27 mouse cellular contexts compared by ENCODE assay signal in genomic region chr17:89255687-89256086, GRCm38 (mm10). TPM values are rescaled to one million over a fixed set of nuclear protein-coding genes. Genes with fewer than 3 reads are reported as not detected.
DNase-seq lines count a peak whose midpoint lies in the region; ATAC-seq and TF ChIP-seq lines count a peak whose summit lies in the region.
"Had no signal": no experiment of that assay in that cellular context is flagged by ENCODE, and none has a peak within 500 bp of the region (broad histone marks: within the 10 kb centered on the region; RNA-seq: fewer than 3 reads in every experiment).

No protein-coding gene starts in this region.

- no peaks in the 10 kb centered on the region for H3K4me1 ChIP-seq in forebrain, embryonic 14.5 days (ENCODE audit: control insufficient read depth, insufficient read depth, low read length)
- H3K4me1 ChIP-seq in forebrain, embryonic 10.5 days = no peaks in the 10 kb centered on the region
- H3K4me1 ChIP-seq in midbrain, embryonic 14.5 days (ENCODE audit: control insufficient read depth, insufficient read depth, low read length) = no peaks in the 10 kb centered on the region
- H3K4me1 ChIP-seq in midbrain, embryonic 10.5 days = no peaks in the 10 kb centered on the region
- H3K4me1 ChIP-seq: embryonic facial prominence, embryonic 13.5 days; embryonic facial prominence, embryonic 15.5 days; forebrain, embryonic 12.5 days; forebrain, embryonic 15.5 days had no signal

- WGBS in forebrain, embryonic 14.5 days = 57% methylated on average over 3 of the region's 3 CpGs
- WGBS in forebrain, embryonic 10.5 days = 68% methylated on average over 3 of the region's 3 CpGs
- WGBS in midbrain, embryonic 14.5 days = 52% methylated on average over 3 of the region's 3 CpGs
- 65% methylated on average over 3 of the region's 3 CpGs for WGBS in midbrain, embryonic 10.5 days

- no peak for ATAC-seq in forebrain, embryonic 14.5 days
- ATAC-seq in midbrain, embryonic 14.5 days (ENCODE audit: low FRiP score, low TSS enrichment) = no peak
- ATAC-seq: activated CD4-positive, CD25-positive, alpha-beta regulatory T cell, adult 4 months; CD4-positive, CD25-positive, alpha-beta regulatory T cell, adult 4 months; forebrain, embryonic 15.5 days; Patski had no signal

- no peaks in the 10 kb centered on the region for H3K36me3 ChIP-seq in forebrain, embryonic 14.5 days (ENCODE audit: control insufficient read depth, insufficient read depth, low read length)
- no peaks in the 10 kb centered on the region for H3K36me3 ChIP-seq in forebrain, embryonic 10.5 days (replicated peaks)
- H3K36me3 ChIP-seq in midbrain, embryonic 14.5 days (ENCODE audit: control insufficient read depth, insufficient read depth, low read length) = no peaks in the 10 kb centered on the region
- no peaks in the 10 kb centered on the region for H3K36me3 ChIP-seq in midbrain, embryonic 10.5 days
- H3K36me3 ChIP-seq: embryonic facial prominence, embryonic 13.5 days; embryonic facial prominence, embryonic 15.5 days; forebrain, embryonic 12.5 days; forebrain, embryonic 15.5 days; G1E had no signal

- H3K4me3 ChIP-seq in forebrain, embryonic 14.5 days (ENCODE audit: low read depth, low read length) = no peak overlapping the region
- H3K4me3 ChIP-seq in forebrain, embryonic 10.5 days = no peak overlapping the region
- no peak overlapping the region for H3K4me3 ChIP-seq in midbrain, embryonic 14.5 days (replicated peaks; ENCODE audit: low read depth, low read length)
- no peak overlapping the region for H3K4me3 ChIP-seq in midbrain, embryonic 10.5 days
- H3K4me3 ChIP-seq: embryonic facial prominence, embryonic 13.5 days; embryonic facial prominence, embryonic 15.5 days; erythroblast, embryonic 14.5 days; forebrain, embryonic 12.5 days; forebrain, embryonic 15.5 days had no signal

- H3K27me3 ChIP-seq in forebrain, embryonic 14.5 days (replicated peaks; ENCODE audit: control insufficient read depth, insufficient read depth, low read length) = no peaks in the 10 kb centered on the region
- H3K27me3 ChIP-seq in forebrain, embryonic 10.5 days (ENCODE audit: poor library complexity, severe bottlenecking) = no peaks in the 10 kb centered on the region
- no peaks in the 10 kb centered on the region for H3K27me3 ChIP-seq in midbrain, embryonic 14.5 days (ENCODE audit: control insufficient read depth, insufficient read depth, low read length)
- no peaks in the 10 kb centered on the region for H3K27me3 ChIP-seq in midbrain, embryonic 10.5 days (ENCODE audit: low read depth, poor library complexity, severe bottlenecking)
- H3K27me3 ChIP-seq: CH12.LX; embryonic facial prominence, embryonic 13.5 days; embryonic facial prominence, embryonic 15.5 days; forebrain, embryonic 12.5 days; forebrain, embryonic 15.5 days; Patski had no signal

- H3K27ac ChIP-seq in forebrain, embryonic 14.5 days (ENCODE audit: low read depth, low read length) = no peak overlapping the region
- no peak overlapping the region for H3K27ac ChIP-seq in forebrain, embryonic 10.5 days
- no peak overlapping the region for H3K27ac ChIP-seq in midbrain, embryonic 14.5 days (replicated peaks; ENCODE audit: low read depth, low read length)
- no peak overlapping the region for H3K27ac ChIP-seq in midbrain, embryonic 10.5 days (replicated peaks)
- H3K27ac ChIP-seq: embryonic facial prominence, embryonic 13.5 days; embryonic facial prominence, embryonic 15.5 days; forebrain, embryonic 12.5 days; forebrain, embryonic 15.5 days had no signal

- H3K9me3 ChIP-seq in forebrain, embryonic 14.5 days (replicated peaks; ENCODE audit: control insufficient read depth, low read length) = no peaks in the 10 kb centered on the region
- H3K9me3 ChIP-seq in forebrain, embryonic 10.5 days = no peaks in the 10 kb centered on the region
- no peaks in the 10 kb centered on the region for H3K9me3 ChIP-seq in midbrain, embryonic 14.5 days (ENCODE audit: control insufficient read depth, low read length)
- no peaks in the 10 kb centered on the region for H3K9me3 ChIP-seq in midbrain, embryonic 10.5 days (replicated peaks)
- H3K9me3 ChIP-seq: embryonic facial prominence, embryonic 13.5 days; embryonic facial prominence, embryonic 15.5 days; forebrain, embryonic 12.5 days; forebrain, embryonic 15.5 days; G1E had no signal

- peak; percentile 30 for DNase-seq in forebrain, embryonic 14.5 days (ENCODE audit: low spot score)
- no peak for DNase-seq in forebrain, embryonic 10.5 days (ENCODE audit: extremely low spot score, low spot score)
- DNase-seq in midbrain, embryonic 14.5 days = peak; percentile 7
- DNase-seq in midbrain, embryonic 10.5 days (ENCODE audit: low spot score) = no peak
- peak; percentile 58 for DNase-seq in brain, embryonic 14.5 days (ENCODE audit: low read depth)
- DNase-seq: adrenal gland, adult 8-10 months; adrenal gland, postnatal 14 days; adrenal gland, postnatal 36 days; B cell, adult 2 months; cerebellum, adult 11 months; cerebellum, adult 18-20 months; cerebellum, adult 8-10 months; cerebellum, adult 9-11 months; cerebellum, postnatal 14 days; cerebellum, postnatal 36 days; embryo, embryonic 11 days had no signal

- H3K9ac ChIP-seq in forebrain, embryonic 14.5 days (ENCODE audit: low read length) = no peak overlapping the region
- no peak overlapping the region for H3K9ac ChIP-seq in midbrain, embryonic 14.5 days (replicated peaks; ENCODE audit: low read length)
- H3K9ac ChIP-seq: embryonic facial prominence, embryonic 13.5 days; embryonic facial prominence, embryonic 15.5 days; forebrain, embryonic 12.5 days; forebrain, embryonic 15.5 days had no signal

- no peak for TF ChIP-seq CTCF in brain, embryonic 14.5 days (IDR thresholded peaks at IDR 0.05; ENCODE audit: borderline replicate concordance, extremely low read depth, insufficient read depth, insufficient read length)

- no peak for TF ChIP-seq POLR2A in brain, embryonic 14.5 days (IDR thresholded peaks at IDR 0.05; ENCODE audit: borderline replicate concordance, extremely low read depth, insufficient read depth, insufficient read length, poor library complexity, severe bottlenecking)

- no peak overlapping the region for H3K4me2 ChIP-seq in forebrain, embryonic 14.5 days (ENCODE audit: low read length)
- H3K4me2 ChIP-seq in midbrain, embryonic 14.5 days (ENCODE audit: low read length) = no peak overlapping the region
- H3K4me2 ChIP-seq: embryonic facial prominence, embryonic 13.5 days; embryonic facial prominence, embryonic 15.5 days; forebrain, embryonic 12.5 days; forebrain, embryonic 15.5 days had no signal

RNA-seq across cellular contexts. Expression of gene Fshr, which starts 55.2 kb away (rescaled TPM):
- not detected in 2 replicates for polyA plus RNA-seq in forebrain, embryonic 14.5 days (2014; fragmentation: Nextera tagmentation; extraction: Ambion mirVana)
- polyA plus RNA-seq in forebrain, embryonic 10.5 days (2016; fragmentation: Nextera tagmentation; extraction: Ambion mirVana) = not detected in 2 replicates
- polyA plus RNA-seq in midbrain, embryonic 14.5 days (2014; fragmentation: Nextera tagmentation; extraction: Ambion mirVana) = not detected in 2 replicates
- polyA plus RNA-seq in midbrain, embryonic 10.5 days (2016; fragmentation: Nextera tagmentation; extraction: Ambion mirVana) = not detected in 2 replicates
- polyA plus RNA-seq in brain, embryonic 14.5 days (2012; rRNA removed) = not detected in 2 replicates
- polyA plus RNA-seq: activated CD4-positive, CD25-positive, alpha-beta regulatory T cell, adult 4 months; CD4-positive, CD25-positive, alpha-beta regulatory T cell, adult 4 months; embryonic facial prominence, embryonic 11.5 days; embryonic facial prominence, embryonic 13.5 days; embryonic facial prominence, embryonic 15.5 days; erythroblast, embryonic 14.5 days; forebrain, embryonic 12.5 days; forebrain, embryonic 15.5 days; G1E; Patski had no signal

Comparison
In these comparisons a context has a peak if more than half of its experiments do, and no peak if none do; other contexts are left out.
1. DNase-seq: peak in forebrain, embryonic 14.5 days (single experiment), midbrain, embryonic 14.5 days (single experiment) and brain, embryonic 14.5 days (single experiment); none in forebrain, embryonic 10.5 days (single experiment) and midbrain, embryonic 10.5 days (single experiment).